Mouse (Mus musculus): ENCODE data around the gene Zan.
"Not testable (repeated sequence)": the region's sequence is repeated elsewhere in the genome, so short reads cannot be mapped to it uniquely, and the experiment has no call there.

The Zan gene

DNA sequence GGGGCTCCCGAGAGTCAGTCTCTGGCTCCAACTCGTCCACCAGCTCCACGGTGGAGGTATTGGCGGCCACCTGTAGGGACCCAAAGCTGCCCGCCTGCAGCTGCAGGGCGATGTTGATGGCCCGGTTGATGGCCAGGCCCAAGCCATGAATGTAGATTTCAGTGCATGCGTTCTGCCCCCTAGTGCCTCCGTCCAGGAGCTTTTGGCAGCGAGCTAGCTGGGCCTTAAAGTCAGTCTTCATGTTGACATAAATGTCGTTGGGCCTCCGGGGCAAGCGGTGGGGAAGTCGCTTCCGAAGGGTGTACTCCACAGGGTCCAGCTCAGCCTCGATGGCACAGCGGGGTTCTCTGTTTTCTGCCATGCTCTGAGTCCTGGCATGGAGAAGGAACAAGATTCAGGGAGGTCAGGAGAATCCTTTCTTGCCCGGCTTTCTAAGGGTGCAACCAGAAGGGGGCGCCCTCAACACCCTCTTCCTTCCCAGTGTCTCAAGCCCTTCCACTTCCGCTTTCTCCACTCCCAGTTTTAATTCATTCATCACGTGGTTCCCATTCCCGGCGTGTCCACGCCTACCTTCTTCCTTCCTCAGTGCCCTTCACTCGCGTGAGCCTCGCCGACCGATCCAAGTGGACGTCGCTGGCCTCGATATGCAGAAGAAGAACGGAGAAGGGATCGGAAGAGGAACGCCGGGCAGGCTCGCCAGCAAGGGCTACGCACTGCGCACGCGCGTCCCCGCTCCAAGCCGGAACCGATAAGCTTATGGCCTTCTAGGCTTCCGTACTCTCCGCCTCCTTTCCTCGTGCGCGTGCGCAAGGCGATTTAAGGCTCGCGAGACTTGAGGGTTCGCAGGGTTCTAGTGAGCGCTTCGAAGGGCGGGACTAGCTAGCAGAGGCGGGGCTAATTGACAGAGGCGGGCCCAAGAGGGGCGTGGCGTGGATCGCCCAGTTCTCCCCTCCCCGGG, 25.1 kb upstream of the Zan start, which contains the start of gene Pop7:
Pop7 (minus strand) TSS at position 810 of the 958 bp plus-strand sequence.
- peak; percentile 100 for DNase-seq (ENCODE audit: low read depth, low spot score)

DNA sequence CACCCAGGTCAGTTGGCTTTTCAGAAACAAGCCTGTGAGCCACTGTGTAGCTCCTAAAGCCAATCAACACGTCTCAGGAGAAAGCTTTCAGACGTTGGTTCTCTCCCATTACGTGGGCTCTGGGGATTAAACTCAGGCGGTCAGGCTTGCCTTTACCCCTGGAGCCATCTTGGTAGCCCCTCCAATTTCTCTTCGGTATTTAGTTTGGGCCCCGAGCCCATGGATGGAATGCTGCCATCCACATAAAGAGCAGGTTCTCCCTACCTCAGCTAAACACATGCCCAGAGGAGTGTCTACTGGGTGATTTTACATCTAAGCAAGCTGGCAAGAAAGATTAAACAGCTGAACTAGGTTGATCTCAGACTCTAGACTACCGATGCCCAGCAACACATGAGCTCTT, 23.3 kb upstream of the Zan start:
- no peak for DNase-seq (ENCODE audit: low read depth, low spot score)

DNA sequence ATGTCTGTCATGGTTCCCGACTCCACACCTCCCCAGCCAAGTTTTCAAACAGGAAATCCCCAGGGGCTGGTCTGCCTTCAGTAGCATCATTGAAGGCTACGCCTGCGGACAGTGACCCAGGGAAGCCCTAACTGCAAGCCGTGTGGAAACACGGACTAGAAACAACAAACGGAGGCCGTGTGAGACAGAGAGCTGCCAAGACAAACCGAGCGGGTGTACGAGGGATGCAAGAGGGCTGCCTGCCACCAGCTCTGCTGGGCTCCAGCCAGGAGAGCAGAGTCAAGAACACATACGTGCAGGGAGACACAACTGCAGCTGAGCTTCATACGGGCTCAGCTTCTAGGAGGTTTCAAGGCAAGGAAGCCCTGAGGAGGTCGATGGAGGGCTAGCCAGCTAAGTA, 17.0 kb upstream of the Zan start:
- DNase-seq (ENCODE audit: low read depth, low spot score): no peak

DNA sequence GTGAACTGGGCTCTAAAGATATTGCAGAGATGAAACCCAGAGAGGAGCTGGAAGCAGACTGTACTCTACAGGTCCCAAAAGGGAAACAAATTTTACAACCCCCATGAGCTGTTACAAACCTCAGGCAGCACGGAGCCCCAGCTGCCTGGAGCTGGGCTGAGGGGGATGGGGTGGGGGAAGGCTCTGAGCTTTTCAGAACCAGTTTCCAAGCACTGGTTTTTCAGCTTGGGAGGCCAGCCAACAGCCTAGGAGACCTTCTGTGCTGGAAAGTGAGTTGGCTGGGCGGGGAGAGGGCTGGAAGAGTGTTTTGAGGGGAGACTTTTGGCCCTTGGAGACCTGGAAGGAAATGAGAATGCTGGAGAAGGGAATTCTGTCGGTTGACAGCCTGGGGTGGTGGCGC, 14.7 kb upstream of the Zan start:
- DNase-seq (ENCODE audit: low read depth, low spot score): peak; percentile 37

DNA sequence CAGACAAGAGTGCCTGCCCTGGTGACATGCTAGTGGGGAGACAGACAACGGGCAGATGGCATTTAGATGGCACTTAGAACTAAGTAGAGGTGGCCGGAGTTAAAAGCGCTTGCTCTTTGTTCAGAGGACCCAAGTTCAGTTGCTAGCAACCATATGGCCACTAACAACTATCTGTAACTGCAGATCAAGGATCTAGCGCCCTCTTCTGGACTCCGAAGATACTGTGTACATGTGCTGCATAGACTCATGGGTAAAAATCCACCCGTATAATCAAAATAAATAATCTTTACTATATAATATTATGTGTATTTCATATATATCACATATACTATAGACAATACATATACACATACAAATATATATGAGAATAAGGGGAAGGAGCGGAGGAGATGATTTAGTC, 10.8 kb upstream of the Zan start:
- DNase-seq (ENCODE audit: low read depth, low spot score): no peak

DNA sequence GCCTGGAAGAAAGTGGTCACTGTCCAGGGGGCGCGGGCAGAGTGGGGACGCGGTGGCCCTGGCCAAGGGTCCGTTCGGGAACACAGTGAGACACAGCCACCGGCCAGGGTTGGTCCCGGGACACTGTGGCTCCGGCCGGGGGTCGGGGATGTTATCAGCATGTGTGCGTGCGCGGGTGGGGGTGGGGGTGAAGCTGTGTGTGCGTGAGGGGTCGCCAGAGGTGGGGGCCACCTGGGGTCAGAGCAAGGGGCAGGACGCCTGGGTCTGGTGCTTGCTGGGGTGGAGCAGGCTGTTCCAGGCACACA, 8.9 kb upstream of the Zan start:
- no peak for DNase-seq (ENCODE audit: low read depth, low spot score)

DNA sequence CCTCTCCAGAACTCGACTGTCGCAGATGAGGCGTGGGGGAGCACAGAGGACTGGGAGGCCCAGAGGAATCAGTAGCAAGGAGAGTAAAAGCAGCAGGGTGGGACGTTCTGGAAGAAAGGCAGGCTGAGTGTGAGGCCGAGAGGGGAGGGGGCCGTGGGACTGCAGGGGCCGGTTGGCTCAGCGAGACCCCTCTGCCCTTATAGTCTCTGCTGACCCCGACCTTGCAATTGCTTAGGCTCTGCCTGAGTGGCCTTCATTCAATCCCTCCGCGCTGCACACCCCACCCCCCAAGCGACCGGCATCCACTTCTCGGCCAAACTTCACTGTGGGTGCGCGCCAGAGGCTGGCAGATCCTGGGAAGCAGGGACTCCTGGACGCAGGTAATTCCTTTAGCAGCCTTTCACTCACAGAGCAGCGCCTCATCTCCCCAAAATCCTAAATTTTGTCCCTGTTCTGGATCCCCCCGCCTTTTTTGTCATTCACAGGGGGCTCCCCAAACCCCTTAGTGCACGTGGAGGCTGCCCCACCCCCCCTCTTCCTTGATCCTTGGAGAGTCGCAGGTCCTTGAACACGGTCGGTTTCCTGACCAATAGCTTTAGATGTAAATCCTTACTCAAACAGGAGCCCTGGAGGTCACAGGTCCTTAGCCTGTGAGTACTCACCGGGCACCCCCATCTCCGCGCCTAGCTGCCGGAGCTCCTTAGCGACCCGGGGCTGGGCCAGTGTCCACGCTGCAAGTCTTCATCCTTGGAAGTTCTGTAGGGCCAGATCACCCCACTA, 8.4 kb upstream of the Zan start:
- DNase-seq (ENCODE audit: low read depth, low spot score): no peak

DNA sequence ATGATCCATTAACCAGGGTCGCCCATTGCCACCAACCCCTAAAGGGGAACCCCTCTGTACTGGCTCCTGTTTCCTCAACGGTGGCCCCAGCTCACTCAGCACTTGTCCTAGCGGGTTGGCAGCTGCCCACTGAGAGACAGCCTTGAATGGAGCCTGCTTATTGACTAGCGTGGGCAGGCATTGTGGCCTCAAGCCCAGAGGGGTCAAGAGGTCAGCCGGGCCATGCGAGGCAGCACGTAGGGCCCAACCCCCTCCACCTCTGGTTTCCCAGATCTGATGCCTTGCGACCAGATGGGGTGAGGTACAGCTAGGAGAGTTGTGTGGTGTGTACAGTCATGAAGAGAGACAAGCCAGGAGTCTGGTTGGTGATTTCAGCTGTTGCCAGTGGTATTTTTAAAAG, 5.0 kb upstream of the Zan start:
- DNase-seq (ENCODE audit: low read depth, low spot score): no peak

DNA sequence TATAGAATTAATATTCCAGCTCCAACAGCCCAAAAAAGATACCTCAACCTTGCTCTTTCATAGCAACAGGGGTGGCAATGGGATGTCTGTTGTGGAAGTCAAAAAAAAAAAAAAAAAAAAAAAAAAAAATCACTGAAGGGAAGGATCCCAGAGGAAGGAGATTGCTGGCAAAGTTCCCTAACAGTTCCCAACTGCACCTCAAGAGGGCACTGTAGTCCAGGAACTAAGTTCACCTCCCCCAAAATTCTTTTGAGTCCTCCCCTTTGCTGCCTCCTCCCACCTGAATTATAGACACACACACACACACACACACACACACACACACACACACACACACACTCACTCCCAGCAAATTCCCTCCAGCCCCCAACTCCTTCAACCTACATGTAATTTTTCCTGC, 4.3 kb upstream of the Zan start:
- DNase-seq (ENCODE audit: low read depth, low spot score): peak; percentile 96

DNA sequence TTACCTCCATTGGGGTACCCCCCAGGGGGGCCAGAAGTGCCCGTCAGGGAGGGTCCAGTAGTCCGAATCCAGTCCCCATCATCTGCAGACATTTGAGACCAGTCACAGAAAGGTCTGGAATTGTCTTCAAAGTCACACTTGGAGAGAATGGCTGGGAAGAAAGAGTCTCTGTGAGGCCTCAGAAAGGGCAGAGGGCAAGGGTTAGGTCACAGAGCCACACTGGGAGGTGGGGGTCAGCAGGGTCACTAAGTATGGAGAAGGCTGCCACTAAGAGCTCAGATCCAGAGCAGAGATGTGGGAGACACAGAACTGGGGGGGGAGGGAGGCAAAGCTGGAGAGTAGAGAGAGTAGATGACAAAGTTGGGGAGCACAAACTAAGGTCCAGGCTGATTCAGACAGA, 2.5 kb downstream of the Zan start:
- no peak for DNase-seq (ENCODE audit: low read depth, low spot score)

DNA sequence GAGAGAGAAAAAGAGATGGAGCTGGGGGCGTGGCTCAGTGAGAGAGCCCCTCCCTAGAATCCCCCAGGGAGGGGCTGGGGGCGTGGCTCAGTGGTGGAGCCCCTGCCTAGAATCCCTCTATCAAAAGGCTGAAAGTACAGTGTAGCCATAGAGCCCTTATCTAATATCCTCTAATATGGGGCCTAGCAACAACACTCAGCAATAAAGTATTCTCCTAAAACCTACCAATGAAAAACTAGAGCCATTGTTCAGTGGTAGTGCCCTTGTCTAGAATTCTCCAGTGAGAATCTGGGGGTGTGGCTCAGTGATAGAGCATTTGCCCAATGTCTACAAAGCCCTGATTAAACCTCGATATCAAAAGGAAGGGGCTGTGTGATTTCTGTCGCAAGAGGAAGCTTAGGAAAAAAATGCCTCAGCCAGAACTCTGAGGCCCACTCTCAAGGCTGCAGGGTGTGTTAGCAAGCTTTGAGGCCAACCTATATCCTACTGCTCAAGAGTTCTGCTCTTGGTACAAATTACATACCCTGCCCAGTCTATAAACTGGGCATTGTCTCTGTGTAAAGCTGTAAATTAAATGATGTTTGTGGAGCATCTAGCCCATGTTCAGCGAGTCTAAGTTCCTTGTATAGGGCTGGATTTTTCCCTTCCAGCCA, 4.5 kb downstream of the Zan start:
- no peak for DNase-seq (ENCODE audit: low read depth, low spot score)

DNA sequence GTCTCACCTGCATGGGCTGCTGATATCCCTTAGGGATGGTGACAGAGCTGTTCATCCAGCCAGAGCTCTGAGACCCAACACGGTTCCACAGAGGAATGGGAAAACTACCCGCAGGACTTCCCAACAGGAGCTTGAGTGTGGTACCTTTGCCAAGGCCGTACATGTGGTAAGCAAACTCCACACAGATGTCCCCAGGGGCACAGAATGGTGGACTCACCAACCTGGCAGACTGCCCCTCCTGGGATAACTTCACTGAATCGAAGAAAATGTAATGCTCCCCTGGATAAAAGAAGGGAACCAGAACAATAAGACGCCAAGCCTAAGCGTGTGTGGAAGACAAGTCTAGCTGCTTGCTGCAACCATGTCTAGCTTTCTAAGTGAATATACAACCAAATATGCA, 9.9 kb downstream of the Zan start:
- DNase-seq (ENCODE audit: low read depth, low spot score): no peak

DNA sequence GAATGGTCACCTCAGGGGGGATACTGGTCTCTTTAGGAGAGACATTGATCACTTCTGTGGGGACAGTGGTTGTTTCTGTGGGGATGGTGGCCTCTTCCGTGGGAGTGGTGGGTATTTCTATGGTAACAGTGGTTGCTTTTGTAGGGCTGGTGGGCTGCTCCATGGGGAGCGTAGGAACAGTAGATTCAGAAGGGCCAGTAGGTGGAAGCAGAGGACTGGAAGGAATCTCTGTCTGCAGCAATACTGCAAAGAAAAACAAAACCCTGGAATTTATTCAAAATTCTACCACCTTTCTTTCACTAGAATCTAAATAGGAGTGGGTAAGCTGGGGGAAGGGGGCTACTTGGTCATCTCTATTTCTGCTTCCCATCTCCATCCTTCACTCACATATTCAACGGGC, 11.8 kb downstream of the Zan start:
- DNase-seq (ENCODE audit: low read depth, low spot score): peak; percentile 15

DNA sequence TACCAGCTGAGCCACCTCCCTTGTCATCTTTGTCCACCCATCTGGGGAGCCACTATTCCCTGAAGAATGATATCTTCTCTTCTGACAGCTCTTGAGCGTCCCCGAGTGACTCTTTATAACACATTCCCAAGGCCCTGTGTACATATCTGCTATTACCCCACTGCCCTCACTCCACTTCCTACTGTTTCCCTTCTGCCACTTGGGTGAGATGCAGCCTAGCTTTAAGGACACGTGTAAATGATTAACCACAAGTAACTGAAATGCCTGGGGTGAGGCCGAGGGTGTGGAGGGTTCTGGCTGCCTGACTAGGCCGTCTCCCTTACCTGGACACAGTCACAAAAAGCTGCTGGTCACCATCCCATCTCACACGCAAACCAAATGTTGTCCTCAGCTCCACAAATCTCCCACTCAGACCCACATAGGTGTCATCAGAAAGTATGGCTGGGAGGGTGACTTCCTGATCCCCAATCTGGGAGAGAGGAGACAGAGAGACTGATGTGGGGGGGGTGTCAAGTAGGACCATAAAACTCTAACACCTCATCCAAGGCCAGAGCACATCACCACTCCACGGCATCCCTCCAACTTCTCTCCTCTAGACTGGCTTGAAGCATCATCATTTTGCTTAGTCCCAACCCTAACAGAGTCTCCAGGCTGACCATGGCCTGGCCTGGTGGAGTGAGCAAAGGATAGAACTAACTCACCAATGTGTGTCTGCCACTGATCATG, 20.8 kb downstream of the Zan start:
- no peak for DNase-seq (ENCODE audit: low read depth, low spot score)

DNA sequence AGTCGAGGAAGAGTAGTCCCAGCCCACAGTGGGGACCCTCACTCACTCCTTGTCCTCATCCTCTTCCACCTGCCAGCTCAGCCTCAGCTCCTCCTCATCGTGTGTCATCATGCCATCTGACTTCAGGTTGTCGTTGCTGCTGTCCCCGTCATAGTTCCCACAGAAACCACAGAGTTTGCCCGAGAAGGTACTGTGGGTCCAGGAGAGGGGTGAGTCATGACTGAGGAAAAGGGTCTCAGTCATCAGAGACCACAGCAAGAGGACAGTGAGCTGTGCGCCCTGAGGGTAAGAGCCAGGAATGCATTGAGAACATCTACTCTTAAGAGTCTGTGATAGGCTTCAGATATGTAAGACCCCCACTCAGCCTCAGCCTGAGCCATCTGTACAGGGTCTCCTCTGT, 21.7 kb downstream of the Zan start:
- DNase-seq (ENCODE audit: low read depth, low spot score): no peak

DNA sequence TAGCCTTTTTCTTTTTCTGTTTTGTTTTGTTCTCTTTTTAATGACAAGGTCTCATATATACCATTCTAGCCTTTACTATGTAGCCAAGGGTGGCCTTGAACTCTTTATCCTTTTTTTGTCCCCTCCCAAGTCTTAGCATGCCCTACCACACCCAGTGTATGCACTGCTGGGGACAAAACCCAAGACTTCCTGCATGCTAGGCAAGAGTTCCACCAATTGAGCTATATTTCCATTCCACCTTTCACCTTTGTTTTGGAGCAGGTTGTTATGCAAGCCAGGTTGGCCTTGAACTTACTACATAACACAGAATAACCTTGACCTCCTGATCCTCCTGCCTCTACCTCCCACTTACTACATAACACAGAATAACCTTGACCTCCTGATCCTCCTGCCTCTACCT, 31.3 kb downstream of the Zan start:
- DNase-seq (ENCODE audit: low read depth, low spot score): no peak

DNA sequence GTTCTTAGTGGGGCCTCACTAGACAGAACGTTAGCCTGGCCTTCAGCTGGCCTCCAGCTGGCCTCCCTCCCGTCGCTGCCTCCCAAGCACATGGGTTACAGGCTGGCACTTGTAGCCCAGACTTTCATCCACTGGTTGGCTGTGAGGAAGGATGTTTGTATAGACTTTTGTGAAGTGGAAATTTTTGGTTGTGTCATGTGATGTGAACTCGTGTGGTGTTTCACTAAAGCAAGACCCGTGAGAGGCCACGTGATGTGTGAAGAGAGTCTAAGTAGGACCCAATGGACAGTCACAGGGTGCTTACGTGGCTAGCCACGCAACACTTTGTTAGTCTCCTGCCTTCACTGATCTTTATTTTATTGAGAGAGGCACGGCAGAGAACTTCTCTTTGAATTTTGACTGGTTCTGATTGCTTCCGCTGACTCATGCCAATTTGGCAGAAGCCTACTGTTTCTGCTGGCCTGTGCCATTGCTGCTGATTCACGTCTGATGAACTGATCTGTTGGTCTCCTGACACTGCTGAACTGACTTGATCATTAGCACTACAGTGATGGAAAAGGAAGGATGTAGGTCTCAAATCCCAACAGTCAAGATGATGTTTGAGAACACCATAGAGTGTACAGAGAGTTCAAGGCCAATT, 36.5 kb downstream of the Zan start:
- DNase-seq (ENCODE audit: low read depth, low spot score): peak; percentile 43

DNA sequence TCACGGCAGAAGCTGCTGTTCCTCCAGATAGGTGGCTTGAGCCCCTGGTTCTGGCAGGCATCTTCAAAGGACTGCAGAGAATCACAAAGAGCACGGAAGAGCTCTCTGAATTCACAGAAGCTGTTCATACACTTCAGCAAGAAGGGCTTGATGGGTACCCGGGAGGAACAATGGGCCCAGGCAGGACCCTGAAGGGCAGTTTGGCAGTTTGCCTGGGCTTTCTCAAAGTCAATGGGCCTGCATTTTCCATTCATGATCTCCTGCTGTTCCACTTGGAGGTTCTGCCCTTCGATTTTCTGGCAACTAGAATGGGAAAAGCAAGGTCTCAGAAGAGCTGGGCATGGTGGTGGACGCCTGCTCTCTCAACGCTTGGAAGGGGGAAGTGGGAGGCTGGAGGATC, 43.0 kb downstream of the Zan start:
- peak; percentile 31 for DNase-seq (ENCODE audit: low read depth, low spot score)

DNA sequence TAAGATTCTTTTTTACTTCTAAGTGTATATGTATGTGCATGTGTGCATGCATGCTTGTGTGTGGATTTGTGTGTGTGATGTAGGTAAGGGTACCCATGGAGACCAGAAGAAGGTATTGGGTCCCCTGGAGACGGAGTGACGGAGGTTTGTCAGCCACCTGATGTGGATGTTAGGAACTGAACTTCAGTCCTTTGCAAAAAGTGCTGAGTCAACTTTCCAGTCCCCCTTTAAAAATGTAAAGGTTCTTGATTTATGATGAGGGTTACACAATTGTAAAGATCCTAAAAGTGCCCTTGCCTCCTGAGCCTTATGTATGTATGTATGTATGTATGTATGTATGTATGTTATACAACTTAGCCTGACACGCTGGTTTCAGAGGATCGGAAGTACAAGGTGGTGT, 46.5 kb downstream of the Zan start:
- not testable (repeated sequence) for DNase-seq (ENCODE audit: low read depth, low spot score)

DNA sequence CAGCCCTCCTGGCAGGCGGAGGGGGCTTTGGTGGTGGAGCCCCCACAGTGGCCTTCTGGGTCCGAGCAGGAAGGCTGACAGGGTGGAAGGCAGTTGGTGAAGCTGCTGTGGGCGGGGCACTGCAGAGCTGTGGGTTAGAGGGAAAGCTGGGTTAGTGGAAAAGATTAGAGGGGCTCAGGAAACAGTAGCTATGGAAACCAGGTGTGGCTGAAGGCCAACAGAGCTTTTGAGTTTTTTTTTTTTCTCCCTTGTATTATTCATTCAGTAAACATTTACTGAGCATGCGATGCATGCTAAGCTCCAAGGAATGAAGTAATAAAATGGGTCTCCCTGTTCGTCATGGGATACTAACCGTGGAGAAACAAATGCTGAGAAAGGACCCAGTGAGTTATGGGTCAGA, 51.2 kb downstream of the Zan start:
- no peak for DNase-seq (ENCODE audit: low read depth, low spot score)

DNA sequence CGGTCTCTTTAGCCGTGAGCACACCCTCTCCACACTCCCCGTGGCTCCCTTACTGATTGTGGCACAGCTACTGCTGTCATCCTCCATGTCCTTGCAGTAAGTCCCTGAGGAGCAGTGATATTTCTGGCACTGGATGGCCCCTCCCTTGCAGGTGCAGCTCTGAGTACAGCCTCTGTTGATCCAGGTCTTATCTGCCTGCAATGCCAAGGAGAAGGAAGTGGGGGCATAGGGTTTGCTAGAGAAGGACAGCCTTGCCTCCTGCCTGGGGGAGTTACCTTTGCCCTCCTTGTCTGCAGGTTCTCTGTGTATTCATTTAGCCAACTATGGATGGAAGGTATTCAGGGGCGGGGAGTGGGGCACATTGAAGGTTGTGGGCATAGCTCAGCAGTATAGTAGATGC, 57.0 kb downstream of the Zan start:
- DNase-seq (ENCODE audit: low read depth, low spot score): no peak

Measured in brain, adult 2 months (tissue).